Mouse (Mus musculus) G1E (cell line): ENCODE data around the gene Ltb4r1.

Experiments used
- CTCF ChIP-seq: IDR thresholded peaks from 2 replicates; pipeline ENCODE4 v1.5.1; 2012; ENCODE audit warnings: low read depth, low read length, inconsistent platforms, mixed read lengths
- GATA1 ChIP-seq: IDR thresholded peaks from 2 replicates; pipeline ENCODE4 v1.6.1; 2012; ENCODE audit warnings: borderline replicate concordance, low read length, inconsistent platforms, mixed read lengths
- TAL1 ChIP-seq: conservative IDR thresholded peaks from 2 replicates; pipeline ENCODE4 v1.6.1; 2012; ENCODE audit warnings: low read depth, low read length, inconsistent platforms, mixed read lengths

- TF ChIP-seq TAL1: no peak
- TF ChIP-seq CTCF: no peak
- TF ChIP-seq GATA1: no peak
Observed at GRCm38 (mm10) chr14:55765696-55766095, at the start of gene Ltb4r1.
